Mouse (Mus musculus): Measurements from ENCODE around the gene Lrrc8a.

Gene Lrrc8a

GRCm38 (mm10) chr2:30237199-30237880, at the start of gene Lrrc8a:
Gene Lrrc8a, plus strand, starts transcription at chr2:30237715.
- DNase-seq (ENCODE audit: low spot score) = peak; percentile 99

DNA sequence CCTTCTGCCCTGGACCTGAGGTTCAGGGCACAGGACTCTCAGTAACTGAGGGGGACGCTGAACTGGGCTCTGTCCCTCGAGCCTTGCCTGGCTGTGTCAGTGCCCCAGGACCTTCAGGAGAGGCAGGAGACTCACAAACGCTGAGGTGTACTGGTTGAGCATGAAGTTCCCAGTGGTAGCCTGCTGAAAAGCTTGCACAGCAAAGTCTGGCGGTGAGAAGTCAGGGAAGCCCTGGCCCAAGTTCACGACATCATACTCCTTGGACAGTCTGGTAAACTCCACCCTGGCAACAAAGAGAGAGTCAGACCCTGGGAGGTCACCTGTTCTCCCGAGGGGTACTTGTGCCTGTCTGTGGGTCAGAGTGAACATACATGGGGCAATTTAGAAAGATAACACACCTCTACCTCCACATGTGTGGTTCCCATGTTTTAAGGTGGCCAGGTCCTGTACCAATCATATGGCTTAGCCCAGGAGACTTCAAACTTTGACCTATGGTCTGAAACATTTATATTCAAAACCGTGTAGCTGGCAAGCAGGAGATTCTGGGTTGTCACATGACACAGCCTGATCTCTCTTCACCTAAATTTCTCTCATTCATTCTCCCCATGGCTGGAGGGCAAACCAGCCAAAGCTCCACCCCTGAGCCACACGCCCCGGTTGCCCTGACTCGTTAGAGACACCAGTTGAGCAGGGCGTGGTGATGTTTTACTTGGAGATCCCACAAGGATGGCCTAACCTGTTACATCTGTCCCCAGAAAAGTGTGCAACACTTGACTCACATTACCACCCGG, 45.5 kb upstream of the Lrrc8a start:
- DNase-seq (ENCODE audit: low spot score) = no peak

GRCm38 (mm10) chr2:30194656-30195055, 42.9 kb upstream of the Lrrc8a start:
- DNase-seq (ENCODE audit: low spot score) = no peak

DNA sequence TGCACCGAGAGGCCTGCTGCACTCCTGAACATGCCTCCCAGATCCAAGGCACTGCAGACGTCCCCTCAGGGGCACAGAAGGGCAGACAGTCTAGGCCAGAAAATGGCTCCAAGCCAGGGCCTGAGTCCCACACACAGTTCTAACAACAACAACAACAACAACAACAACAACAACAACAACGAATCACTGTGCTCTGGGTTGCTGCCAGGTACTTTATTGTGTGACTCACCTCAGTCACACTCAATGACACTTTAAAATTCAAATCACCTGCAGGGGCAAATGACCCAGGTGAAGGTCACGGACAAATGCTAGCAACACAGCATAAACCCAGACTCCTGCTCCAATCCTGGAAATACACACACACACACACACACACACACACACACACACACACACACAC, 39.5 kb upstream of the Lrrc8a start:
- no peak for DNase-seq (ENCODE audit: low spot score)

DNA sequence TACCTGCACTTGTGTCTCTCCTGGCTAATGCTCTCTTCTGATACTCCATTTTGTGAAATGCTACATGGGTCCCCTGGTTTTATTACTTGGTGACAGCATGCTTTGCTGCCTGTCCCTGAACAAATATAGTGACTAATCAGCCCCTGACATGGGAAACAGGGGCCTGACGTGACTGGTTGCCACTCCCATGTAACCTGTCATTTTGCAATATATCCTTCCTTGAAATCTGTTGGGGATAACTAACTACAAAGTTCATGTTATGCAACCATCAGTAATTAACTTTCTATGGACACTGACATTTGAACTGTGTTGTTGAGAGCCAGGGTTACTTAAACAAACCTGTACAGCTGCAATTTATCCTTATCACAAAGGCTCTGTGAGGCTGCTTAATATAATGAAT, 37.5 kb upstream of the Lrrc8a start:
- peak; percentile 69 for DNase-seq (ENCODE audit: low spot score)

DNA sequence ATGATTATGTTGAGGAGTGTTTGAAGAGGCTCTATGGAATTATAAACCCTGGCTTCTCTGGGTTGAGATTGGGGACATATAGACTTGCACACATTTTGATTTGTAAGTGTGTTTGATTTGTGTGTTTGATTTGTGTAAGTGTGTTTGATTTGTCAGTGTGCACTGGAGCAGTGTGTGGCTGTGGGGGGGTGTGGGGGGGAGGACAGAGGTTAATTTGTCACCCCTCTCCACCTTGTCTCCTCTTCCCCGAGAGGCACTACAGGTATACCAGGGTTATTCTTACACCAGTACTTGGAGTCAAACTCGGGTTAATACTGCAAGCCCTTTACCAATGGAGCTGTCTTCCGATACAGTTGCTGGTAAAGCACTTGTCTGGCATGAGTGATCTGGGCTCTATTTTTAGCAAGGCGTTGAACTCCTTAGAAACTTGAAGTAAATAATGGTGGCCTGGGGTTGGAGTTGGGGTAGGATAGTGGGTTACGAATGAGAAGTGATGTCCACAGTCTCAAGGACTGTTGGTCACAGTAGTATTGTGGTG, 37.1 kb upstream of the Lrrc8a start:
- DNase-seq (ENCODE audit: low spot score) = peak; percentile 47

DNA sequence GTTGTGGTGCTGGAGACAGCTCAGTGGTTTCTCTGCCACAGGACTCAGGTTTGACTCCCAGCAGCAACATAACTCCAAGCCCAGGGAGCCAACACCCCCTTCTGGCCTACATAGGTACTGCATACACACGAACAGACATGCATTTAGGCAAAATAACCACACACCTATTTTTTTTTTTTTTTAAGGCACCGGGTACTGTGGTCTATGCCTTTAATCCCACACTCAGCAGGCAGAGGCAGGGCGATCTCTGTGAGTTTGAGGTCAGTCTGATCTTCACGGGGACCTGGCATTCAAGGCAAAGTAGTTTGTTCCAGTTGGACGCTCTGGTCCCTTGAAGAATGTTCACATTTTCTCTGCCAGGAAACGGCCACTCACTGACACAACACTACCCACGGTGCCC, 34.1 kb upstream of the Lrrc8a start:
- no peak for DNase-seq (ENCODE audit: low spot score)

GRCm38 (mm10) chr2:30205255-30205628, 32.3 kb upstream of the Lrrc8a start:
- DNase-seq (ENCODE audit: low spot score) = no peak

DNA sequence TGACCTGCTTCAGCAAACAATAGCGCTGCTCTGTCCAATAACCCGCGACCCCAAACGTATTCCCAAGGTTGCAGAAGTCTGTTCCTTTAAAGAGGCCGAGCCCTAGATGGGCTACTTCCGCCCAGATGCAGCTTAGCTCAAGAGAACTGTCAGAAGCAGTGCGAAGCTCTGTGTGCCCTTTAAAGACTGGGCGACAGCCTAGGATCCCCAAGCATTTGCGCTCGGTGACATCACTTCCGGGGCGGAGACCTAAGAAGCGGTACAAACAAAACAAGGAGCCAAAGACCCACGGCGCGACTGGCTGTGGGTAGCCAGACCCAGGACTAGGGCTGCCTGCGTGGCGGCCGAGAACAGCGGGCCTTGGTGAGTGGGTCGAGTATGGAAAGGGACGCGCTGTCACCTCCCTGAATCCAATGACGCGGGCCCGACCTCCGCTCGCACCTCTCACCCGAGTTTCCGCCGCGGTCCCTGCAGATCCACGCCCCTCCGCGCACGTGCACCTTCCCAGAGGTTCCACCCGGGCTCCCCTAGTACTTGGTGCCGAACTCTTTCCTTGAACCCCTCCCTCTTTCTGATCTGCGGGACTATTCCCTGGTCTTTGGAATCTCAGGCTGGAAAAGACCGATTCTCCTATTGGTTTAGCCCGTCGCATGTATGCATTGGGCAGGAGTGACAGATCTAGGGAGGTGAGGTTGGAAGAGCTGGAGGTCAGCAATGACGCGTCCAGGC, 31.7 kb upstream of the Lrrc8a start, which contains the start of gene Kyat1:
TSS of gene Kyat1 (minus strand) at position 219 of the 729 bp plus-strand sequence.
- DNase-seq (ENCODE audit: low spot score) = peak; percentile 92

DNA sequence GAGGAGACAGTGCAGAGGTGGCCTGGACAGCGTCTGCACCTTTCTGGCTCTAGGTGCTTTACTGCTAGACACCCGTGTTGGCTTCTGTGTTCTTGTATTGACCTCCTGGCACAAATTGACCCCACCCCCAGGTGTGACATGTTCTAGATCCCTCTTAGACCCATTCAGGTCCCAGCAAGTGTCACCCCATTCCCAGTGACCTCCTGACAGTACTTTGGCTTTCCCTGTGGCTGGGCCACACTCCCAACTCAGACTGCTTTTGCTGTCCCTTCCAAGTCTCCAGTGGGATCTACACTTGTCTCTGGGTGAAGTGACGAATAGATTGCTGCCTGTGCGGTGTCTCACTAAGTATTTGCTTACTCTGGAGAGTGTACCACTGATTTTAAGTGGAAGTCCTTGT, 30.1 kb upstream of the Lrrc8a start:
- DNase-seq (ENCODE audit: low spot score) = no peak

DNA sequence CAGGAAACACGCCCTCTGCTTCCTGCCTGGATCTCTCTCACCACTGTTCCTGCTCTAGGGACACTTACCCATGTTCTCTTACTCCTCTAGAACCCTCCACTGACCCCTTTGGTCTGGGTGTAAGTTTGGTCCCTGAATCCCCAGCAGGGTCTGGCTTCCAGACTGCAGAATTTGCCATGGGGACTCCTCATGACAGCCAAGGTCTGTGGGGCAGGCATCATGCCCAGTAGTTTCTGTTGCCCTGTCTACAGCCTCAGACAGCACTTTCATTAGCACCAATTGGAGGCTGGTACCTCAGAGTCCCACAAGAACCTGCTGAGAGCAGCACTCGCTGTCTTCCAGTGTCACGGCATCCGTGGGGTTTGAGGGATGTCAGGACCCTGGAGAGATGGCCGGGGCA, 29.6 kb upstream of the Lrrc8a start:
- no peak for DNase-seq (ENCODE audit: low spot score)

DNA sequence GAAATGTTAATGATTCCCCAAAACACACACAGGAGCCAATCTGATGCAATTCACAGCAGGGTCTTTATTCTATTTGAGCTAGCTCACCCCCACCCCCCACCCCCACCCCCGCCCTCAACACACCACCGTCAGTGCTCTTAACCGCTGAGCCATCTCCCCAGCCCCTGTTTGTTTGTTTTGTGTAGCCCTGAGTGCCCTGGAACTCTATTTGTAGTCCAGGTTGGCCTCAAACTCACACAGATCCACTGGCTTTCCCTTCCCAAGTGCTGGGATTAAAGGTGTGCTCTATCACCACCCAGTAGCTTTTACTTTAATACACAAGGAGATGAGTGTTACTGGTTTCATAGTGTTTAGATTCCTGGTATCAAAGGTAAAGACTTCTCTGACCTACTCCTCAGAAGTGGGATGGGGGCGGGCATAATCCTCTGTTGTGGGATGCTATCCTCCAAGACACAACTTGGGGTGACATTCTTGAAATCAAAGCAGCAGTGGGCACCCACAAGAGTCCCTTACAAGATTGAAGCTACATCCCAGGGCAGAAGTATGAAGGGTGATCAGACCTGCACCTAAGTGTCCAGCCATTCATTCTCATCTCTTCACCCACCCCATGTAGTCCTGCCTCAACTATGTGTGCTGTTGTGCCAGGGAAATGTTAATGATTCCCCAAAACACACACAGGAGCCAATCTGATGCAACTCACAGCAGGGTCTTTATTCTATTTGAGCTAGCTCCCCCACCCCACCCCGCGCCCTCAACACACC, 25.9 kb upstream of the Lrrc8a start:
- no peak for DNase-seq (ENCODE audit: low spot score)

- DNase-seq (ENCODE audit: low spot score) = no peak
Measured at GRCm38 (mm10) chr2:30212169-30212545, 25.4 kb upstream of the Lrrc8a start.

DNA sequence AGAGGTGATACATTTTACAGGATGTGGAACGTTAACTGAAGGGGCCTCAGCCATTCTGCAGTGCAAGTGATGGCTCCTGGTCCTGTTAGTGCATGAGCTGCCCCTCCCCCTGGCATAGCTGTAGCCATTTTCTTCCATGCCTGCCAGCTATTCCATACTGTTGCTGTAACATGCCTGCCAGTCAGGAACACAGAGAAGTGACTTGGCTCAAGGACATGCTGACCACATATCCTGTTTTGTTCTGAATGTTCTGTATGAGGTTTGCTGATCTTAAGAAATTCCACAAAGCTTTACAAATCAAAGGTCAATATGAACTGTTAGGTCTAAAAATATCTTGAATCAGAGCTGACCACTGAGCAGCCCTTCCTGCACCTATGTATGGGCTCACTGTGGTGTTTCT, 24.6 kb upstream of the Lrrc8a start:
- no peak for DNase-seq (ENCODE audit: low spot score)

GRCm38 (mm10) chr2:30214745-30215144, 22.8 kb upstream of the Lrrc8a start:
- DNase-seq (ENCODE audit: low spot score) = peak; percentile 48

DNA sequence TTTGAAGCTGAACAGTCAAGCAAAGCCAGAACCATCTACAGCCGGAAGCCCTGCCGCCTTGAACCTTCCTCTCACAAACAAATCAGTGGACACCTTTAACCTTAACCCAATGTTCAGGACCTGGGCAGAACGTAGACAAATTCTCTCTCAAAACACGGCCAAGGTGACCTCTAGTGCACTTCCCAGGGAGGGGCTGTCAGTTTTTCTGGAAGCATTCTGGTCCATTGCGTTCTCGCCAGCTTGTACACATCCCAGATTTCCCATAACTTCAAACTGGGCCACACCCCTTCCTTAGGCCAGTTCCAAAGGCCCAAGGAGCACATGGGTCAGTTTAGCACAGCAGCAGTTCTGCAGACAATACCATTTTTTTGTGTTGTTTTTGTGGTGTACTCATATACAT, 22.0 kb upstream of the Lrrc8a start:
- DNase-seq (ENCODE audit: low spot score) = no peak

DNA sequence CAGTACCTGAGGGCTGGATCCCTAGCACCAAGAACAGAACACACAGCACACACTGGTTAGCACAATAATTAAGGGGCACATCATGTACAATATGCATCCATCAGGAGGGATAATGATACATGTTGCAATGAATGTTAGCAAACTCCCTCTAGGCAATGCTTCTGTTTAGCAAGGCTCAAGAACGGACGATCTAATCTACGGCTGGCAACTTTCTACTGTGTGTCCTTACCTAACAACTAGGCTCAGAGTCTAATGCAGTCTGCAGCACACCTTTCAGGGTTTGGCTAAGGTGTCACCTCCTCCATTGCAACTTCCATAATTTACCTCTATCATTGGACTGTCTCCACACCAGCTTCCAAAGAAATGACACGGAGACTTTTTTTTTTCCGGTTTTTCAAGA, 21.2 kb upstream of the Lrrc8a start:
- DNase-seq (ENCODE audit: low spot score) = no peak

- DNase-seq (ENCODE audit: low spot score) = no peak
Measured at GRCm38 (mm10) chr2:30235593-30235992, 1.9 kb upstream of the Lrrc8a start.

DNA sequence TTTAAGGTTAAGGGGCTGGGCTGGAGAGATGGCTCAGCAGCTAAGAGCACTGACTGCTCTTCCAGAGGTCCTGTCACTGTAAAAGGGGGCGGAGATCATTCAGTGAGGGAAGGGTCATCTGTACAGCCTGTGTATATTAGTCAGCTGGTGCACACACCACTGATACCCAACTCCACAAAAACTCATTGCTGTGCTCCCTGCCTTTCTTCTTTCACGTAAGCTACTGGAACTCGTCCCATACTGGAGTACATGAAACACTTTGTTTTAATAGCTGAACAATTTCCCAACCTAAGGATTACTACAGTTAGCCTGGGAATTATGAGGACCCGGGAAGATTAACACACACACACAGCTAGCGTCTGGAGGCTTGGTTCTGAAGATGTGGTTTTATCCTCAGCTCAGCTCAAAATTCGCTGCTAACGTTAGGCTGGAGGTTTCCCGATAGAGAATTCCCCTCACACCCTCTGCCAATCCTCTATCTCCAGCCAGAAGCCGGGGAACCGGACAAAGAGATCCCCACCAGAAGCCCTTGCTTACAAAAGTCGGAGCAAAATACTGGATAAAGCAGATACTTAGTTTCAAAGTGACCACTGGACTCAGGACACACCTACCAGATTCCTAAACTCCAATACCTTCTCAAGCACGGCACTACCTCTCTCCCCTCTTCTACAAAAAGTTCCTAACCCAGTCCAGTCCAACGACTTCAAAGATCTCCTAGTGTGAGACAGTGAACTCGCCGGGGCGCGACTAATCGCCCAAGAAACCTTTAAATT, 903 bp upstream of the Lrrc8a start:
- no peak for DNase-seq (ENCODE audit: low spot score)

DNA sequence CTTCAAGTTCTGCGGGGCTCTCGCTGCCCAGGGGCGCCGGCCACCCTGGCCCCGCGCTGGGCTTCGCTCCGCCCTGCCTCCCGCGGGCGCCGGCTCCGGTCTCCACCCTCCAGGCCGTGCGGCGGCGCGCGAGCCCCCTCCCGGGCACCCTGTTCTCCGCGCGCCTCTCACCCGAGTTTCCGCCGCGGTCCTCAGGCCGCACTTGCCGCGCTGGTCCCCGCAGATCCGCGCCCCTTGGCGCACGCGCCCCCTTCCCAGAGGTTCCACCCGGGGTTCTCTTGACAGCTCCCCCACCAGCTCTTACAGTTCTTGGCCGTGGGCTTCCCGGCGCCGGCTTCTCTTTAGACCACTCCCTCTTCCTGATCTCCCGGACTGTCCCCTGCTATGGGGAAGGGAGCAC, 366 bp downstream of the Lrrc8a start:
- no peak for DNase-seq (ENCODE audit: low spot score)

DNA sequence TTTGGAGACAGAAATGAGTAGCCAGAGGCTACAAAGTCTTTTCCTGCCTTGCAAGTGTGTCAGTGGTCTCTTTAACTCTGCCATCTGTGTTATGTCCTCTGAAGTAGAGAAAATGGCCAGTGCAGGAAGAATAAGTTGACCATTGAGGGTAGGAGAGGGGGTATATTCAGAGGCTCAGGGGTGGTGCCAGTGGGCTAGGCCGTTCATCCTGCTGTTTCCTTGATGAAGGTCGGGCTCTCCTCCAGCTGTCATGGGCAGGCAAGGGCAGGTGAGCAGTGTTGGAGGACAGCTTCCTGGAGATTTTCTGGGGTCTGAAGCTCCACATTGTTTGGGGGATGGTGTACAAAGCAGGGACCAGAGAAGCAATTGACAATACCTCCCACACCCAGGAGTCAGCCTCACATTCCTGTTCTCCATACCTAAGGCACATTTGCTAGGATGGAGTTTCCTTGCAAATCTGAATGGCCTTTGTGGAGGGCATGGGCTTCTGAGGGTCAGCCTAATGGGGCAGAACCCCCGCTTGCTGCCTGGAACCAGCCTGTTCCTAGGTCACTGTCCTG, 1.5 kb downstream of the Lrrc8a start:
- no peak for DNase-seq (ENCODE audit: low spot score)
